Mouse (Mus musculus) Patski (cell line): ENCODE measurements at regions not wholly inside any gene's neighbourhood (a gene's known extent, or its start where the extent isn't known, plus 50 kb on each side); places are given as distances from the start of the nearest gene placed in this dataset.

Source experiments
- ATAC-seq: fragments of 100-300 bp; one replicate; pipeline ENCODE4 v1.8.0; 2021
- CTCF ChIA-PET: fragments of 350-600 bp; sonication (Branson Sonifier 250); formaldehyde crosslinking; loops from one replicate; lab custom pipeline; 2022; ENCODE audit warnings: inconsistent platforms; lab: Charles Lee
- POLR2A ChIA-PET: fragments of 350-600 bp; sonication (Branson Sonifier 250); formaldehyde crosslinking; loops from one replicate; lab custom pipeline; 2022; ENCODE audit warnings: antibody characterized with exemption, inconsistent platforms; lab: Charles Lee
- DNase-seq: peaks from one replicate; pipeline ENCODE4 v3.0.0-alpha.2; 2011; ENCODE audit warnings: low read depth, low spot score
- H3K27me3 ChIP-seq: fragments of 371-371 bp; one replicate; pipeline ENCODE4 v1.5.1; 2021
- CTCF ChIP-seq: fragments of 100-300 bp; IDR thresholded peaks from one replicate; pipeline ENCODE4 v1.5.1; 2021
- in situ Hi-C: fragments of 300-500 bp; cut with MboI; formaldehyde crosslinking; loops from 3 replicates; pipeline ENCODE4 v1.11.1; 2018; ENCODE audit warnings: low pct_unique_long_range_greater_than_20kb, mixed read lengths

DNA sequence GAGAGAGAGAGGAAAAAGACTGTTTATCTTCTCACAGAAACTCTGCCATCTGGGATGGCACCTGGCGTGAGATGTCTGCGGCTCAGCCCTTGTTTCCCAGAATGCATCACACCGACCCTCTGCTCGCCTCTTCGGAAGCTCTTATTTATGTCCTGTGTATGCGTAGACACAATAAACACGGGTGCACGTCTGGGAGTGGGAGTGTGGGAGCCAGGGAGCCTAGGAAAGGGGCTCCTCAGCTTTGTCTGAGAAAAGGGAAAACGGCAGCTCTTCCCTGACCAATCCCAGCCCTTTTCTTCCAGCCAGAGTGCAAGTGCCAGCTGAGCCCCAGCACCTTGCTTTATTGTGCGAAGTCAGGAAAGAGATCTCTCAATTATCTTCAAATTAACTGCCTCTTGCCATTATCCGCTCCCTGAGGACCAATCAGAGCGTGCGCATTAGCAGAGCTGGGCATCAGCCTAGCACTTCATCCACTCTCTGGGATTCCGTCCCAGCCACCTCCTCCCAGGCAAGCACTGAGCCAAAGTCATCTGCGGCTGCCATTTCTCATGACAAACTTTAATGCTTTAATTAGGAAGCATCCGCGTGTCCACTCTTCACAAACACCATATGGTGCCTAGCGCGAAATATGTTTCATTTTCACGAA is 63.8 kb upstream of the Gm10260 start:
- TF ChIP-seq CTCF: no peak
- ATAC-seq (no peak), DNase-seq (no peak)
- CTCF ChIA-PET: no interaction called here
- POLR2A ChIA-PET: no interaction called here
- H3K27me3 ChIP-seq: no peaks in the 10 kb centered on the region
- in situ Hi-C loops: no loop called here

DNA sequence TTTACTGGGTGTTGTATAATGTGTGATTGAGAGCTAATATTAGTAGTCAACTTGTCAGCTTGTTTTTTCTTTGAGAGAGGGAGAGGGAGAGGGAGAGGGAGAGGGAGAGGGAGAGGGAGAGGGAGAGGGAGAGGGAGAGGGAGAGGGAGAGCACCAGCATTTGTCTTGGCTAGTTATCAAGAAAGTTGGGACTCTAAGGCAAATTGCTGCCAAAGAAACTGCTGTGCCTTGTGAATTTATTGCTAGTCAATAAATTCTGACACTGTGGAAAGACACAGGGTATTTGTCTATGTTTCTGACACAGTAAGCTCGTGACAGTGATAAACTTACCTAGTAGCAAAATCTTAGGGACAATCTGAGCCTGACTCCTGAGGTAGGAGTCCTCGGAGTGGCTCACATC is 61.2 kb upstream of the Gm10260 start:
- in situ Hi-C loops: no loop called here
- ChIA-PET CTCF (no interaction called here), POLR2A (no interaction called here)
- TF ChIP-seq CTCF: no peak
- ATAC-seq (no peak), DNase-seq (no peak)
- H3K27me3 ChIP-seq: no peaks in the 10 kb centered on the region

DNA sequence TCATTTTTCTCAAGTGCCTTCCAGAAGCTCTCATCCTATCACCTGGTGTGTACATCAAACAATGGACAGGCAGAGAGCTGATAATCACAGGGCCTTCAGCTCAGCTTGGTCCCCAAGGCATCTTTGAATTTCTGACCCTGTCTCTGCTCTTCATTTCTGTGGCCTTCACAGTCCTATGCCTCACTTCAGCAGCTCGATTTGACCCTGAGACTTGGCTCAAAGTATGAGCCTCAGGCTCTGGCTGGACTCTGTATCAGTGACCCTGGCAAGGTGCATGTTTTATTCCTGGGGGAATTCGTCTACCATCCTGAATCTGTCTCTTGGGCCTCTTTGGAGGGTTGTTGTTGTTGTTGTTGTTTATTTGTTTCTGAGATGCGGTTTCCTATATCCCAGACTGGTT is 60.6 kb upstream of the Gm10260 start:
- ATAC-seq: no peak
- CTCF ChIA-PET: interaction anchor here (0.8 to 1.4 kb wide), 2 partner anchors 8 to 26 kb away, joined by 3 to 6 read pairs; no protein-coding TSS in a partner anchor
- TF ChIP-seq CTCF: no peak
- DNase-seq: no peak
- POLR2A ChIA-PET: no interaction called here
- in situ Hi-C loops: no loop called here
- H3K27me3 ChIP-seq: no peaks in the 10 kb centered on the region

DNA sequence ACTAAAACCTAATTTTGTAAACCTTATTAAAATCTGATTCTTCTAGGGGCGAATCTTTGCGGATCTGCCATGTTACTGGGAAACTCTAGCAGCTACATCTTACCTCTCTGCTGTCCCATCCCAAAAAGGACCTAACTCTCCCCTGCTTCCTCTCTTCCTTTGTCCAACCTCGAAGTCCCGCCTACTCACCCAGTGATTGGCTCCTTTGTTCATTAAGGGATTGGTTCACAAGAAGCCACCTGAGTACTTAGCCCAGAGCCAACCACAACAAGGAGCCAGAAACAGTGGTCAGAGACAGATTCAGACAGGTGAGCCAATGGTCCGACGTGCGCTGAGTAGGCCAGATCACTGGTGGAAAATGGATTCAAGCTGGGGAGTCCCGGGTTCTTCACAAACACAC is 60.0 kb upstream of the Gm10260 start:
- H3K27me3 ChIP-seq: no peaks in the 10 kb centered on the region
- ChIA-PET POLR2A (interaction anchor here (0.6 kb wide), 1 partner anchor 413 kb away, joined by 4 read pairs; no protein-coding TSS in a partner anchor), CTCF (interaction anchor here (0.8 to 1.4 kb wide), 2 partner anchors 9 to 26 kb away, joined by 3 to 6 read pairs; no protein-coding TSS in a partner anchor)
- DNase-seq (no peak), ATAC-seq (no peak)
- no peak for TF ChIP-seq CTCF
- in situ Hi-C loops: no loop called here

- ATAC-seq (no peak), DNase-seq (no peak)
- CTCF ChIA-PET: no interaction called here
- H3K27me3 ChIP-seq: no peaks in the 10 kb centered on the region
- no peak for TF ChIP-seq CTCF
- in situ Hi-C loops: no loop called here
- POLR2A ChIA-PET: no interaction called here
Measured at GRCm38 (mm10) chr13:97819036-97819435, 58.6 kb upstream of the Gm10260 start.

DNA sequence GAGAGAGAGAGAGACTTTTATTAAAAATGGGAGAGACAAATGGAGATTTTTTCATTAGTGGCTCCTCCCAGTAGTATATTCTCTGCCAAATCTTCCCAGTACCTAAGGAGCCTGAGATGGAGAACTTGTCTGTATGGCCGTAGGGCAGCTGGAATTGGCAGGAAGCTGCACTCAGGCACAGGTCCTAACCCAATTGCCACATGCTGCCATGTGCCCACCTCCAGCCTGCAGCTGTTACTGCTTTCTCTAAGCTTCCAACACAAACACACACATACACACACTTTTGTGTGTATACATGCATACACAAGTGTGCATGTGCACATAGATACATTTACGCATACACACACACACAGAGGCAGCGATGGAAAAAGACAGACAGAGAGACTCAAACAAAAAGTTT is 56.5 kb upstream of the Gm10260 start:
- no peak for TF ChIP-seq CTCF
- in situ Hi-C loops: no loop called here
- POLR2A ChIA-PET: no interaction called here
- CTCF ChIA-PET: interaction anchor here (1.1 kb wide), 1 partner anchor 12 kb away, joined by 3 read pairs; no protein-coding TSS in a partner anchor
- ATAC-seq (no peak), DNase-seq (no peak)
- no peaks in the 10 kb centered on the region for H3K27me3 ChIP-seq
